Mouse (Mus musculus) thymus, adult 2 months (tissue): ENCODE data around the gene Bsn. TPM values are rescaled to one million over a fixed set of nuclear protein-coding genes. Genes with fewer than 3 reads are reported as not detected.

Experiments
- DNase-seq: peaks from one replicate; pipeline ENCODE4 v3.0.0; 2021
- H3K27ac ChIP-seq: fragments of 200-500 bp; 2 replicates; pipeline ENCODE4 v1.5.1; 2012; ENCODE audit warnings: low read length, control low read depth; ENCODE audit not compliant: control insufficient read depth, insufficient read depth
- H3K27me3 ChIP-seq: fragments of 200-500 bp; 2 replicates; pipeline ENCODE4 v1.6.1; 2012; ENCODE audit warnings: mild to moderate bottlenecking, low read length, moderate library complexity, mixed read lengths; ENCODE audit not compliant: control insufficient read depth, insufficient read depth
- H3K36me3 ChIP-seq: fragments of 200-500 bp; 2 replicates; pipeline ENCODE4 v1.6.1; 2012; ENCODE audit warnings: mild to moderate bottlenecking, low read length, moderate library complexity; ENCODE audit not compliant: control insufficient read depth, insufficient read depth
- H3K4me1 ChIP-seq: fragments of 200-500 bp; replicated peaks from 2 replicates; pipeline ENCODE4 v1.6.1; 2012; ENCODE audit warnings: low read length; ENCODE audit not compliant: control insufficient read depth, insufficient read depth
- H3K4me3 ChIP-seq: fragments of 200-500 bp; 2 replicates; pipeline ENCODE4 v1.5.1; 2012; ENCODE audit warnings: mild to moderate bottlenecking, low read length, control low read depth, moderate library complexity; ENCODE audit not compliant: control insufficient read depth, insufficient read depth
- CTCF ChIP-seq: fragments of 200-500 bp; IDR thresholded peaks from 2 replicates; pipeline ENCODE4 v1.5.1; 2012; ENCODE audit warnings: mild to moderate bottlenecking, control low read depth, low read length, moderate library complexity, borderline replicate concordance; ENCODE audit not compliant: control insufficient read depth, poor library complexity, insufficient read depth; ENCODE audit errors: extremely low read depth
- POLR2A ChIP-seq: fragments of 200-500 bp; IDR thresholded peaks from 2 replicates; pipeline ENCODE4 v1.6.1; 2012; ENCODE audit warnings: mild to moderate bottlenecking, low read length, control low read depth, moderate library complexity; ENCODE audit not compliant: control insufficient read depth, poor library complexity, insufficient read depth; ENCODE audit errors: extremely low read depth
- WGBS: fragments of 180-500 bp; shearing (Covaris S2); methylation state at CpG from one replicate; pipeline ENCODE4 v1.1.7; 2018; 5-methylcytosine and 5-hydroxymethylcytosine counted together
- polyA plus RNA-seq: library from polyadenylated mRNA; depleted of rRNA; stranded (reverse); fragments of >200 nt; gene quantifications from 2 replicates; pipeline ENCODE4 v1.2.3, GENCODE M21; 2012

Bsn gene
- polyA plus RNA-seq, 1 experiment: 2.6 TPM

GRCm38 (mm10) chr9:108082549-108082948 is 107.6 kb downstream of the Bsn start:
- 27% methylated on average over 19 of the region's 19 CpGs for WGBS
- no peak overlapping the region for H3K27ac ChIP-seq
- no peak for DNase-seq
- no peaks in the 10 kb centered on the region for H3K27me3 ChIP-seq
- H3K4me1 ChIP-seq: peaks cover 29% of the 10 kb centered on the region
- H3K36me3 ChIP-seq: peaks cover 21% of the 10 kb centered on the region
- peak overlapping the region; percentile 7; the same call in 1 of the 2 replicates for H3K4me3 ChIP-seq
- TF ChIP-seq POLR2A (no peak), CTCF (no peak)

- no peak within 1 kb of the TSS for H3K27ac ChIP-seq
- DNase-seq: no peak
- H3K4me1 ChIP-seq: peaks cover 29% of the 10 kb centered on the region
- TF ChIP-seq CTCF: no peak
- no peak for TF ChIP-seq POLR2A
- WGBS: 81% methylated on average over 5 of the region's 5 CpGs
- H3K4me3 ChIP-seq: peak within 1 kb of the TSS; percentile 78
- H3K36me3 ChIP-seq: peaks cover 4% of the 10 kb centered on the region; the same call in 1 of the 2 replicates
- no peaks in the 10 kb centered on the region for H3K27me3 ChIP-seq
Measured at GRCm38 (mm10) chr9:108080168-108080567, 110.0 kb downstream of the Bsn start, which contains the start of gene Mst1. Mst1 (plus strand) TSS chr9:108080436.

- no peak overlapping the region for H3K4me3 ChIP-seq
- H3K27me3 ChIP-seq: no peaks in the 10 kb centered on the region
- 90% methylated on average over 7 of the region's 7 CpGs for WGBS
- peaks cover 6% of the 10 kb centered on the region for H3K4me1 ChIP-seq
- DNase-seq: no peak
- no peak for TF ChIP-seq CTCF
- TF ChIP-seq POLR2A: no peak
- no peak overlapping the region for H3K27ac ChIP-seq
- H3K36me3 ChIP-seq: peaks cover 6% of the 10 kb centered on the region; the same call in 1 of the 2 replicates
Measured at GRCm38 (mm10) chr9:108073141-108073930, 116.8 kb downstream of the Bsn start.

- H3K4me1 ChIP-seq: no peaks in the 10 kb centered on the region
- H3K27me3 ChIP-seq: no peaks in the 10 kb centered on the region
- TF ChIP-seq POLR2A (no peak), CTCF (no peak)
- WGBS: 94% methylated on average over 9 of the region's 9 CpGs
- H3K36me3 ChIP-seq: peaks cover 6% of the 10 kb centered on the region; the same call in 1 of the 2 replicates
- H3K27ac ChIP-seq: no peak overlapping the region
- no peak for DNase-seq
- H3K4me3 ChIP-seq: no peak overlapping the region
Measured at GRCm38 (mm10) chr9:108072481-108072924, 117.7 kb downstream of the Bsn start.

- WGBS: 91% methylated on average over 4 of the region's 4 CpGs
Measured at GRCm38 (mm10) chr9:108071801-108072200, 118.4 kb downstream of the Bsn start.

GRCm38 (mm10) chr9:108069529-108069928 is 120.7 kb downstream of the Bsn start:
- 96% methylated on average over 7 of the region's 7 CpGs for WGBS
- Histone ChIP-seq H3K4me1 (no peaks in the 10 kb centered on the region), H3K4me3 (no peak overlapping the region), H3K36me3 (peaks cover 6% of the 10 kb centered on the region; the same call in 1 of the 2 replicates), H3K27ac (no peak overlapping the region), H3K27me3 (no peaks in the 10 kb centered on the region)
- TF ChIP-seq CTCF: no peak
- no peak for DNase-seq

More at GRCm38 (mm10) chr9:108071801-108072200, 118.4 kb downstream of the Bsn start:
- no peaks in the 10 kb centered on the region for H3K27me3 ChIP-seq
- TF ChIP-seq POLR2A (no peak), CTCF (no peak)
- H3K27ac ChIP-seq: no peak overlapping the region
- no peak for DNase-seq
- no peaks in the 10 kb centered on the region for H3K4me1 ChIP-seq
- H3K4me3 ChIP-seq: no peak overlapping the region
- H3K36me3 ChIP-seq: peaks cover 6% of the 10 kb centered on the region; the same call in 1 of the 2 replicates

- DNase-seq: no peak
- Histone ChIP-seq H3K27ac (no peak overlapping the region), H3K27me3 (no peaks in the 10 kb centered on the region), H3K36me3 (peaks cover 6% of the 10 kb centered on the region; the same call in 1 of the 2 replicates), H3K4me3 (no peak overlapping the region), H3K4me1 (no peaks in the 10 kb centered on the region)
- no peak for TF ChIP-seq POLR2A
- no peak for TF ChIP-seq CTCF
- 95% methylated on average over 9 of the region's 9 CpGs for WGBS
Measured at GRCm38 (mm10) chr9:108069007-108069406, 121.2 kb downstream of the Bsn start.
